Mouse (Mus musculus): ENCODE measurements at regions not wholly inside any gene's neighbourhood (a gene's known extent, or its start where the extent isn't known, plus 50 kb on each side); places are given as distances from the start of the nearest gene placed in this dataset.

DNA sequence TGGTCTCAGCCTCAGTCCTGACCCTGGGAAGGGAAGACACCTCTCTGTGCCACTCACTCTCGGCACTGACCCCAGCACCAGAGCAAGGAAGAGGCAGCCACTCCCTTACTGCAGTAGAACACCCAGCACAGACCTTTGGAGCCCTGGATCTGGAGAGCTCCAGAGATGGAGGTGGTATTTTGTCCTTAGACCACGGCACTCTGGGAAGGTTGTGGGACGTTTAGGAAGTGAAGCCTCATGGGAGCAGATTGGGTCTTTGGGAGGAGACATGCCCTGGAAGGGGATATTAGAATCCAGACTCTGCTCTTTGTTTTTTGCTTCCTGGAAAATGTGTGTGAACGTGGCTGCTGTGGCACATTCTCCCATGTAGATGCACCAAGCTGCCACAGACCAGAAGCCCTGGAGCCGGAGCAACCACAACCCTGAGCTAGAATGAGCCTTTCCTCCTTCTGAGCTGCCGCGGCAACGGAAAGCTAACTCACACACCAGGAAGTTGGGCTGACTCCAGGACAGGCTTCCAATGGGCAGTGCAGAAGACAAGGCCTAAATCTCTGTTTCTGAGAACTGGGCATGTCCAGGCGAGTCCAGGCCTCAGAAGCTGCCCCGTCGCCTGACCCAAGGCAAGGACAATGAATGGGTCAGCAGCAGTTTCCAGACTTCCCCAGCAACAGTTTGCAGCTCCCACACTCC is 356.9 kb upstream of the Kcnab2 start:
- no peak for TF ChIP-seq CTCF (IDR thresholded peaks at IDR 0.05)
- in situ Hi-C loops (cut with MboI; ENCODE audit: low pct_unique_long_range_greater_than_20kb) = no loop called here
- DNase-seq (ENCODE audit: low read depth, low spot score) = no peak
- CTCF ChIA-PET = no interaction called here
- ATAC-seq = no peak
- no peaks in the 10 kb centered on the region for H3K27me3 ChIP-seq
- POLR2A ChIA-PET = no interaction called here

DNA sequence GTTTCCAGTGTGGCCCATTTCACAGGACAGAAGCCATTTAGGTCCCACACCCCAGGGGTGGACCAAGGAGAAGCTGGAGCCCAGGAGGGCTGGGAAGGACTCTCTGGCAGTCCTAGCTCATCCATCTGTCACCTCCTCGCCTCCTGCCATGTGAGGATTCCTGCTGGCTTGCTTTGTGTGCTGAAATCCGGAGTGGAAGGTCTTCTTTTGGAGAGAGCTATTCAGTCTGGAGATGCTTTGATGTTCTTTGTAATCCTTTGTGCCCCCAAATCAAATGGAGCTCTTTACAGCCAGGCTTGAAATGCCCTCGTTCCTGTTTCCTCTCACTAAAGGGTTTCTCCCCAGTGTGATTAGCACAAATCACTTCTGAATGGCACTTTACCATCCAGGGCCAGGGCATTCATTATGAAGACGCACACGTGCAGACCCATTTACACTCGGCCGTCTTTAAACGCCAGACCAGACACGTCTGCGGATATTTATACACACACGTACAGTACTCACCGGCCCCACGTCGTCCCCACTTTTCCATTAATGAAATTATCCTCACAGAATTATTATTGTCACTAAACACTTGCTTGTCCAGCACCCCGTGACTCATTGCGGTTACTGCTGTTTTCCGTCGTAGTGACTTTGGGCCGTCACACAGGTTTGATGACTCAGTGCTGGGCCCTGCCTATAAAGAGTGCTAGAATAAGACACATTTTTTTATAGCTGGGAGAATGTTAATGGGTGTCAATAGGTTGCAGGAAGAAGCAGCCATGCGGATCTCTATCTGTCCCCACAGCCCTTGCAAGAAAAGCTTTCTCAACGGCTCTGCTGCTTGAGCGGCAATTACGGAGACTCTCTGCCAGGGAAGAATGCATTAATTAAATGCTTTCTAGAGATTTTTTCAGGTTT is 356.0 kb upstream of the Kcnab2 start:
- no peak for TF ChIP-seq CTCF (IDR thresholded peaks at IDR 0.05)
- DNase-seq (ENCODE audit: low read depth, low spot score) (no peak), ATAC-seq (no peak)
- in situ Hi-C loops (cut with MboI; ENCODE audit: low pct_unique_long_range_greater_than_20kb) = no loop called here
- H3K27me3 ChIP-seq = no peaks in the 10 kb centered on the region
- ChIA-PET POLR2A (no interaction called here), CTCF (no interaction called here)

DNA sequence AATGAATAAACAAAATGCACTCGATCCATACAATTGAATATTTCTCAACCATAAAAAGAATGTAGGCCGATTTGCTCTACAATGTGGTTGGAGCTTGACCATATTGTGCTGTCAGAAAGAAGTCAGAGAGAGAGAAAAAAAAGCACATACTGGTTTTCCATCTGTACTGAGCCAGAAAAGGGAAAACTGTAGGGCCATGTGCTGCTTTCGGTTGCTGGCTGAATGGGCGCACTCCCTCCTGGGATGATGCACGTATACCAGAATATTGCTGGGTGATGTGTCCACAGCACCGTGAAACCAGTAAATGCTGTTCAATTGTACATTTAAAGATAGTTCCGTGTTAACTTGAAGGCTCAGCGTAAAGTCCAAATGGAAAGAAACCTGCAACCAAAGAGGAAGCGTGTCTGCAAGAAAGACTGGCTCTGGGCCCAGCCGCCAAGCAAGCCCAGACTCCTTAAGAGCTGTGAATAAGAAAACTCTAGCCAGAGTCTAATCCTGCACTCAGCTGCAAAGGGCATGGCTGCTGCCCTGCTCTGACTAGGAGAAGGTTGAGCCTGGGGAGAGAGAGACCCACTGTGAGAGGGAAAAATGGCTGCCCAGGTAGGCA is 355.2 kb upstream of the Kcnab2 start:
- H3K27me3 ChIP-seq = no peaks in the 10 kb centered on the region
- ChIA-PET POLR2A (no interaction called here), CTCF (no interaction called here)
- no peak for TF ChIP-seq CTCF (IDR thresholded peaks at IDR 0.05)
- no peak for ATAC-seq
- in situ Hi-C loops (cut with MboI; ENCODE audit: low pct_unique_long_range_greater_than_20kb) = no loop called here
- no peak for DNase-seq (ENCODE audit: low read depth, low spot score)

DNA sequence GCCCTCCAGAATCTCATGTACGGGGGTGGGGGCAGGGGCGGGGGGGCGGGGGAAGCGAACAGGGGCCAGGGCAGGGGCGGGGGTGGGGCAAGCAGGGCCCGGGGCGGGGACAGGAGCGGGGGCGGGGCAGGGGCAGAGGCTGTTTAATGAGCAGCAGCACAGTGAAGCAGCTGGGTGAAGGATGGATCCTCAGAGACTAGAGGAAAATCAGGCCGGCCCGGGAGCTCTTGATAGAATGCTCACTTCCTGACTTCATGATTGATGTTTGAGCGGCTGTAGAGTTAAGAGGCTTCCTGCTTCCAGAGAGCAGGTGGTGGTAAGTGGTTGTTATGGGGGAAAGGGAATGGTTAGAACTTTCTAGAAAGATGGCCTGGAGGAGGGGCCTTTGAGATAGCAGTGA is 347.5 kb upstream of the Kcnab2 start:
- no peaks in the 10 kb centered on the region for H3K27me3 ChIP-seq
- no peak for TF ChIP-seq CTCF (IDR thresholded peaks at IDR 0.05)
- ChIA-PET POLR2A (no interaction called here), CTCF (no interaction called here)
- in situ Hi-C loops (cut with MboI; ENCODE audit: low pct_unique_long_range_greater_than_20kb) = no loop called here
- no peak for DNase-seq (ENCODE audit: low read depth, low spot score)
- ATAC-seq = no peak

DNA sequence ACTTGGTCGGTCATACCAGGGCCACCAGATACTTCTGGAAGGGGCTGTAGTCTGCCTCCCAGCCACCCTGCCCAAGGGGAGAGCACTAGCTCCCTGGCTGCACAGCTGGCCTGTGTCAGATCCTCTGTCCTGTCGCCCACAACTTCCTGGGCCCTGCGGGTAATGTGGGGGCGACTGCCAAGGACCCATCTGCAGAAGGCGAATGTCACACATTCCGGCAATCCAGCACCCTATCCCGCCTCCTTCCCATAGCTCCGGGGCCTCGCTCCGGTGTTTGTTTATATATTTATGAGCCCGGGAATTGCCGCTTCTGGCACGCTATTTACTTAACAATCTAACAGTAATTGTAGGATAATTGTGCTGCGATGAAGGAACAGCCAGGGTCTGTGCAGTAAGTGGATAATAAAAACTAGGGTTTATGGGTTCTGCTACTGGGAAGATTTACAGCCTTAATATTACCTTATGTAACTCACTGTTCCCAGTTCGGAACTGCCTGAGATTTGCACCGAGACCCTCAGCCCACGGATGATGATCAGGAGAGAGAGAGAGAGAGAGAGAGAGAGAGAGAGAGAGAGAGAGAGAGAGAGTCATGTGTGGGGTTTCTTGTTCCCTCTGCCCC is 338.6 kb upstream of the Kcnab2 start:
- TF ChIP-seq CTCF (IDR thresholded peaks at IDR 0.05) = no peak
- DNase-seq (ENCODE audit: low read depth, low spot score) (no peak), ATAC-seq (no peak)
- in situ Hi-C loops (cut with MboI; ENCODE audit: low pct_unique_long_range_greater_than_20kb) = no loop called here
- no peaks in the 10 kb centered on the region for H3K27me3 ChIP-seq
- ChIA-PET POLR2A (no interaction called here), CTCF (no interaction called here)

DNA sequence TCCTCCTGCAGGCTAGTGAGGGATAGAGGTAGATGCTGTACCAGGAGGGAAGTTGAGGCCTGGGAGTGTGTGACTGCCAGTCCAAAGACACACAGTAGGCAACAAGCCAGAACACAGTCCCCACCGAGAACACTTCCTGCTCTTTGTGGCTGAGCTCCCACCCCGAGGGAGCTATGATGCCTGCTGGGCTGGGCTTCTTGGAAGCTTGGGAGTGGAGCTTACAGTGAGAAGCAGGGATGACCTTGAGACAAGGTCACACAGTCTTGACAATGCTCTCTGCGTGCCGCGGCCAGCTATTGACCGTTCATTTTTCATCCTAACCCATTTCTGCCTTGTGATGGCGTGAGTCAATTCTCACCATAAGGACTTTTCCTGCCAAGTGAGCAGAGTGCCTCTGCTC is 328.9 kb upstream of the Kcnab2 start:
- in situ Hi-C loops (cut with MboI; ENCODE audit: low pct_unique_long_range_greater_than_20kb) = no loop called here
- TF ChIP-seq CTCF (IDR thresholded peaks at IDR 0.05) = no peak
- no peaks in the 10 kb centered on the region for H3K27me3 ChIP-seq
- DNase-seq (ENCODE audit: low read depth, low spot score) (no peak), ATAC-seq (no peak)
- ChIA-PET POLR2A (no interaction called here), CTCF (no interaction called here)

DNA sequence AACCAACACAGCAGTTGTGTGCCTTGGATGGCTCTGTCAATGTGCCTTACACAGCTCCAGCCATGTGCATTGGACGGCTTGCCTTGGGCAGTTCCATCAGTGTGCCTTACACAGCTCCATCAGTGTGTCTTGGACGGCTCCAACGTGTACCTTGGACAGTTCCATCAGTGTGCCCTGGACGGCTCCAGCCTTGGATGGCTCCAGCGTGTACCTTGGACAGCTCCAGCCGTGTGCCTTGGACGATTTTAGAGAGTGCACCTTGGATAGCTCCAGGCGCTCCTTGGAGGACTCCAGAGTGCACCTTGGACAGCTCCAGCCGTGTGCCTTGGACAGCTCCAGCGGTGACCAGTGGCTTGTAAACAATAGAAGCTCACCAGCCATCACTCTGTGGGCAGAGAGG is 321.7 kb upstream of the Kcnab2 start:
- CTCF ChIA-PET = no interaction called here
- no peaks in the 10 kb centered on the region for H3K27me3 ChIP-seq
- ATAC-seq = no peak
- TF ChIP-seq CTCF (IDR thresholded peaks at IDR 0.05) = no peak
- POLR2A ChIA-PET = no interaction called here
- in situ Hi-C loops (cut with MboI; ENCODE audit: low pct_unique_long_range_greater_than_20kb) = no loop called here
- DNase-seq (ENCODE audit: low read depth, low spot score) = no peak

DNA sequence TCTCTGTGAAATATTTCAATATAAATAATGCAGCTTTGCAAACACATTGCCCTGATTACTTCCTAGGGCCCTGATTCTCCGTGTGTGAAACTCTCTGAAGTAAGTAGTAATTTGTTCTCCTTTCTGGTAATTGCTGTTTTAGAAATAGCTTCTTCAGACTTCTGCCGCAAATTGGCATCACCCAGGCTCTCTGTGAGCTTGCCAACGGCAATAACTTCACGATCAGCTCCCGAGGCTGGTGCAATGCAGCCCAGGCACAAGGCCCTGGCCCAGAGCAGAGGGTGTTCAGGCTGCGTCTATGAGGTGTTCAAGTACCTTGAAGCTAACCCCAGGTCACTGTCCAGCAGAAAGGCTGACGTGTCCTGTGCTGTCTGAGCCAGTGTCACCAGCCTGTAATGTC is 310.8 kb upstream of the Kcnab2 start:
- ChIA-PET POLR2A (no interaction called here), CTCF (interaction anchor here (1.0 kb wide), 1 partner anchor 47 kb away, joined by 3 read pairs; no protein-coding TSS in a partner anchor)
- no peak for TF ChIP-seq CTCF (IDR thresholded peaks at IDR 0.05)
- H3K27me3 ChIP-seq = no peaks in the 10 kb centered on the region
- ATAC-seq = no peak
- no peak for DNase-seq (ENCODE audit: low read depth, low spot score)
- in situ Hi-C loops (cut with MboI; ENCODE audit: low pct_unique_long_range_greater_than_20kb) = no loop called here

DNA sequence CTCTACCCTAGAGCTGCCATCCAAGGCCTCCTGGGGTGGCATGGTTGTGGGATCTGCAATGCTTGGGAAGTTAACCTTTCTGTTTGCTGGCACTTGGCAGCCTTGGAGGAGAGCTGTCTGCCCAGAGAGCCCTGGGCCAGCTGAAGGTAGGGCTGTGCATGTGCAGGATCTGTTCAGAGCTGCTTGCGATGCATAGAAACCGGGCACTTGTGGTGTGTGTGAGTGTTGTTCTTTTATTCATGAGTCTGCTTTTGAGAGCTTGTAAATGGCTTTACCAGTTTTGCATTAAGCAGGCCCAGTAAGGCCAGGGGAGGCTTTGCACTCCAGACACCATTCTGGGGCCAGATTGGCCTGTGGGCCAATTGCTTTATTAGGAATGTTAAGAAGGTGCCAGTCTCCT is 307.3 kb upstream of the Kcnab2 start:
- POLR2A ChIA-PET = no interaction called here

DNA sequence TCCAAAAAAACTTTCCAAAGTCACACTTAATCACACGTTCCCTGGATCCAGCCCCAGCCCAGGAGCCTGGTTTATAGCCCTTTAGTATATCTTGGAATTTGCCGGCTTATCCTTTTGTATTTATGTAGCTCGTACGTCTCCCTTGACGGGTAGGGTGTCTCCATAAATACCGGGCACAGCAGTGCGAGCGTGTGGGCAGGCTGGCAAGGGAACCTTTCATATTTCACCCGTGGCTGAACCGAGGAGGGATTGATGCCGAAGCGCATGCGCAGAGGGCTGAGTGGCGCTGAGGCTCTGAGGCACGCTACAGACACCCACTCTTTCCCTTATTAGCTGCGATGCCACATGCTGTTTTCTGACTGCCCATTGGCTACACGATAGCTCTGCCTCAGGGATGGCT is 301.9 kb upstream of the Kcnab2 start:
- DNase-seq (ENCODE audit: low read depth, low spot score) = no peak

More for the DNA sequence above, 307.3 kb upstream of the Kcnab2 start:
- DNase-seq (ENCODE audit: low read depth, low spot score) = no peak
- TF ChIP-seq CTCF (IDR thresholded peaks at IDR 0.05) = no peak
- no peak for ATAC-seq
- CTCF ChIA-PET = no interaction called here
- in situ Hi-C loops (cut with MboI; ENCODE audit: low pct_unique_long_range_greater_than_20kb) = no loop called here
- no peaks in the 10 kb centered on the region for H3K27me3 ChIP-seq

DNA sequence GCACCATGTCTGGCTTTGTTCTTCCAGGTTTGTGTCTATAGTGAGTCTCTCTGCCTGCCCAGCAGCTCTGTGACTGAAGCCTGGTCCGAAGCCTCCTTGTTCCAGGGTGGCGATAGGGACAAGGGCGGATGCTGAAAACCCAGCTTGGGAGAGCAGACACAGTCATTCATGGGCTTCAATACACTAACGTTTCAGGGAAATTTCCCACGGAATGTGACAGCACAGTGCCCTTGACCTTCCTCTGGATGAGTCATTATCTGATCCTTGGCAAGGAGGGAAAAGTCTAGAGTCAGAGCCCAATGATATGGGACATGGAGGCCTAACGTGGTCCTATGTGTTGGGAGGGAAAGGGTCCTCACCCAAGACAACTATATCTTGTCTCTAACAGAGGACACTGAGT is 298.1 kb upstream of the Kcnab2 start:
- ChIA-PET CTCF (no interaction called here), POLR2A (no interaction called here)
- TF ChIP-seq CTCF (IDR thresholded peaks at IDR 0.05) = no peak
- H3K27me3 ChIP-seq = no peaks in the 10 kb centered on the region
- ATAC-seq (no peak), DNase-seq (ENCODE audit: low read depth, low spot score) (no peak)
- in situ Hi-C loops (cut with MboI; ENCODE audit: low pct_unique_long_range_greater_than_20kb) = no loop called here

More for the DNA sequence above, 301.9 kb upstream of the Kcnab2 start:
- no peak for ATAC-seq
- H3K27me3 ChIP-seq = no peaks in the 10 kb centered on the region
- POLR2A ChIA-PET = no interaction called here
- in situ Hi-C loops (cut with MboI; ENCODE audit: low pct_unique_long_range_greater_than_20kb) = no loop called here
- CTCF ChIA-PET = interaction anchor here (1.3 kb wide), 1 partner anchor 13 kb away, joined by 3 read pairs; no protein-coding TSS in a partner anchor
- TF ChIP-seq CTCF (IDR thresholded peaks at IDR 0.05) = no peak
